Mouse (Mus musculus): Measurements from ENCODE around the gene Resp18. TPM values are rescaled to one million over a fixed set of nuclear protein-coding genes. Genes with fewer than 3 reads are reported as not detected.

The Resp18 gene
- total and polyA plus RNA-seq, 3 experiments: not detected

DNA sequence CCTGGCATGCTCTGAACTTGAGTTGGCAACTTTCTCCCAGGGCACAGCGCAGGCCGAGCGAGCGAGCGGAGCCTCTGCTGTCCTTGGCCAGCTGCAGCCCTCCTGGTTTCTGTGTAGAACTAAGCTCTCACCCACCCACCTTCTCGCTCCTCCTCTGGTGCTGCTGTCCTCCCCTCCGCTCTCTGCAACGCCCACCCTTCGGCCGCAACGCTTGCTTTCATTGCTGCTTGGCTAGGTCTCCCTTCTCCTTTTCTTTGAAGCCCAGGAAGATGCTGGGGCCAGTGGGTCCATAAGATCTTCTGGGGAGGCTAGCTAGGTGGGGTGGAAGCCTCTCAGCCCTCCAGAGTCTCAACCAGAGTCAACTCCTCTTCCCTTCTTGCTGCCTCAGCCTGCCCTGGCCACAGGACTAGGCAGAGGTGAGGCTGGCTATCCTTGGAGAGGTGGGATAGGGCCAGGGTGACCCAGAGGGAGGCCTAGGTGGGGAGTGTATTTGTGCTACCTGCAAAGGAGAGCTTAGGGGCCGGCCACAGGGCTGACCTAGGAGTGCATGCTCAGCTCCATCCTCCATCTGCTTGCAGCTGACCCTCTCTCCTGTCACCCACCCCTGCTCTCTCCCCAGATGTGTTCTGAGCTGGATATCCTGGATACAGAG, 33.9 kb downstream of the Resp18 start:
- Histone ChIP-seq H3K4me2 (ENCODE audit: insufficient read depth, low read depth, poor library complexity, severe bottlenecking) (no peak overlapping the region), H3K9ac (ENCODE audit: insufficient read depth, low read depth) (no peak overlapping the region), H3K79me2 (replicated peaks; ENCODE audit: control insufficient read depth, extremely low read depth, insufficient read depth, poor library complexity, severe bottlenecking) (no peaks in the 10 kb centered on the region), H3K36me3 (replicated peaks in 1 of 2; ENCODE audit: control insufficient read depth in 1 of 2, insufficient read depth in 1 of 2, low read length in 1 of 2) (peaks cover 36 to 75% of the 10 kb centered on the region in 2 experiments), H3K27ac (ENCODE audit: insufficient read depth, low read depth) (no peak overlapping the region), H3K27me3 (replicated peaks) (no peaks in the 10 kb centered on the region), H3K4me3 (replicated peaks in 1 of 3; ENCODE audit: low read depth in 2 of 3, low read length in 2 of 3, poor library complexity in 1 of 3) (no peak overlapping the region), H3K4me1 (ENCODE audit: control insufficient read depth in 1 of 2, insufficient read depth in 2 of 2) (peaks cover 0 to 8% of the 10 kb centered on the region in 2 experiments; a peak in 2 of 4 replicates), H3K9me3 (replicated peaks; ENCODE audit: low read length) (no peaks in the 10 kb centered on the region)
- in situ Hi-C loops (cut with MboI; ENCODE audit: low pct_ligation_motif_present, low pct_unique_long_range_greater_than_20kb, low sequenced_read_pairs) (no loop called here), dilution Hi-C loops (cut with MboI; ENCODE audit: extremely low pct_ligation_motif_present, extremely low pct_unique_long_range_greater_than_20kb, low sequenced_read_pairs) (no loop called here)
- DNase-seq (ENCODE audit: extremely low read depth): no peak
- no peak for TF ChIP-seq CHD1 (IDR thresholded peaks at IDR 0.05; ENCODE audit: low read depth, low read length)
- TF ChIP-seq JUND (conservative IDR thresholded peaks at IDR 0.05; ENCODE audit: low read depth, low read length): no peak
- no peak for TF ChIP-seq UBTF (IDR thresholded peaks at IDR 0.05; ENCODE audit: low read depth, low read length)
- TF ChIP-seq MYC (IDR thresholded peaks at IDR 0.05; ENCODE audit: low read depth, low read length): no peak
- no peak for TF ChIP-seq PAX5 (IDR thresholded peaks at IDR 0.05; ENCODE audit: low read length)
- TF ChIP-seq POLR2A (IDR thresholded peaks at IDR 0.05; ENCODE audit: low read depth, low read length): no peak
- no peak for TF ChIP-seq POLR2AphosphoS2 (IDR thresholded peaks at IDR 0.05; ENCODE audit: low read depth, low read length)
- TF ChIP-seq MXI1 (IDR thresholded peaks at IDR 0.05; ENCODE audit: low read depth, low read length): no peak
- no peak for TF ChIP-seq BHLHE40 (IDR thresholded peaks at IDR 0.05; ENCODE audit: low read depth, low read length)

DNA sequence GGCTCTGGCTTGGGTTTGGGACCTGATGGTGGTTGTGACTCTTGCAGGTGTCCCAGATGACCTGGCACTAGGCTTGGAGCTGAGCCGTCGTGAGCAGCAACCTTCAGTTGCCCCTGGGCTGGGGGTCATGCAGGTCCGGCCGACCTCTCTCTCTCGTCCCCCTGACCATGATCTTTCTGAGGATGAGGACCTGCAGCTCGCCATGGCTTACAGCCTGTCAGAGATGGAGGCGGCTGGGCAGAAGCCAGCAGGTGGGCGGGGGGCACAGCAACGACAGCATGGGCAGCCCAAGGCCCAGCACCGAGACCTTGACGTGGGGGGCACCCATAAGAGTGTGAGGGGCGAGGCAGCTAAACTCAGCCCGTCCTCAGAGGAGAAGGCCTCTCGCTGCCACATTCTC, 34.8 kb downstream of the Resp18 start:
- no peak for DNase-seq (ENCODE audit: extremely low read depth)
- H3K36me3 ChIP-seq (replicated peaks in 1 of 2; ENCODE audit: control insufficient read depth in 1 of 2, insufficient read depth in 1 of 2, low read length in 1 of 2): peaks cover 37 to 84% of the 10 kb centered on the region in 2 experiments

More for the DNA sequence above, 34.8 kb downstream of the Resp18 start:
- dilution Hi-C loops (cut with MboI; ENCODE audit: extremely low pct_ligation_motif_present, extremely low pct_unique_long_range_greater_than_20kb, low sequenced_read_pairs): no loop called here
- Histone ChIP-seq H3K4me2 (ENCODE audit: insufficient read depth, low read depth, poor library complexity, severe bottlenecking) (no peak overlapping the region), H3K79me2 (replicated peaks; ENCODE audit: control insufficient read depth, extremely low read depth, insufficient read depth, poor library complexity, severe bottlenecking) (no peaks in the 10 kb centered on the region), H3K27ac (ENCODE audit: insufficient read depth, low read depth) (no peak overlapping the region), H3K9ac (ENCODE audit: insufficient read depth, low read depth) (no peak overlapping the region), H3K9me3 (replicated peaks; ENCODE audit: low read length) (no peaks in the 10 kb centered on the region), H3K4me3 (replicated peaks in 1 of 3; ENCODE audit: low read depth in 2 of 3, low read length in 2 of 3, poor library complexity in 1 of 3) (no peak overlapping the region), H3K4me1 (ENCODE audit: control insufficient read depth in 1 of 2, insufficient read depth in 2 of 2) (peaks cover 0 to 6% of the 10 kb centered on the region in 2 experiments; a peak in 1 of 4 replicates), H3K27me3 (replicated peaks) (no peaks in the 10 kb centered on the region)
- in situ Hi-C loops (cut with MboI; ENCODE audit: low pct_ligation_motif_present, low pct_unique_long_range_greater_than_20kb, low sequenced_read_pairs): no loop called here
- TF ChIP-seq MAZ (IDR thresholded peaks at IDR 0.05; ENCODE audit: low read depth, low read length) (no peak), MAX (IDR thresholded peaks at IDR 0.05; ENCODE audit: low read length) (no peak), KAT2A (IDR thresholded peaks at IDR 0.05; ENCODE audit: insufficient replicate concordance, low read length) (no peak), TCF12 (IDR thresholded peaks at IDR 0.05; ENCODE audit: low read depth, low read length) (no peak), POLR2AphosphoS2 (IDR thresholded peaks at IDR 0.05; ENCODE audit: low read depth, low read length) (no peak), ETS1 (conservative IDR thresholded peaks at IDR 0.05; ENCODE audit: low read depth, low read length) (no peak), BHLHE40 (IDR thresholded peaks at IDR 0.05; ENCODE audit: low read depth, low read length) (no peak), HCFC1 (IDR thresholded peaks at IDR 0.05; ENCODE audit: low read depth, low read length) (no peak), CTCF (conservative IDR thresholded peaks at IDR 0.05 in 1 of 2, IDR thresholded peaks at IDR 0.05 in 1 of 2; ENCODE audit: low read depth in 2 of 2, low read length in 2 of 2) (no peak), SIN3A (IDR thresholded peaks at IDR 0.05; ENCODE audit: low read length) (no peak), MYC (IDR thresholded peaks at IDR 0.05; ENCODE audit: low read depth, low read length) (no peak), NRF1 (IDR thresholded peaks at IDR 0.05; ENCODE audit: low read depth, low read length) (no peak), MXI1 (IDR thresholded peaks at IDR 0.05; ENCODE audit: low read depth, low read length) (no peak), NELFE (IDR thresholded peaks at IDR 0.05; ENCODE audit: low read depth, low read length) (no peak), MAFK (IDR thresholded peaks at IDR 0.05; ENCODE audit: insufficient replicate concordance, low read length) (no peak)

Data from CH12.LX (cell line).